Comparison of ENCODE assay signal across 16 mouse cellular contexts in genomic region chr4:46904129-46904528, GRCm38 (mm10).
DNase-seq lines count a peak whose midpoint lies in the region; ATAC-seq and TF ChIP-seq lines count a peak whose summit lies in the region.
"Had no signal": no experiment of that assay in that cellular context is flagged by ENCODE, and none has a peak within 500 bp of the region (broad histone marks: within the 10 kb centered on the region; RNA-seq: fewer than 3 reads in every experiment).

No protein-coding gene starts in this region.

- no peak overlapping the region for H3K27ac ChIP-seq in intestine, embryonic 14.5 days (ENCODE audit: low read depth)
- no peak overlapping the region for H3K27ac ChIP-seq in intestine, postnatal 0 days (ENCODE audit: low read depth, low read length)
- H3K27ac ChIP-seq in intestine, embryonic 15.5 days: no peak overlapping the region
- peak overlapping the region; percentile 57 for H3K27ac ChIP-seq in liver, embryonic 13.5 days
- 0 out of 2 replicates have a peak overlapping the region, but pooled peaks have one; percentile 12 for H3K27ac ChIP-seq in midbrain, postnatal 0 days (ENCODE audit: low read depth, low read length)
- H3K27ac ChIP-seq: embryonic facial prominence, embryonic 10.5 days; heart, embryonic 10.5 days; kidney, postnatal 0 days; limb, embryonic 15.5 days; stomach, embryonic 15.5 days had no signal

- TF ChIP-seq CTCF in intestine, postnatal 0 days (IDR thresholded peaks at IDR 0.05; ENCODE audit: low read depth): no peak
- TF ChIP-seq CTCF in midbrain, postnatal 0 days (IDR thresholded peaks at IDR 0.05): no peak

- no peak overlapping the region for H3K9ac ChIP-seq in intestine, embryonic 14.5 days (ENCODE audit: low read length)
- no peak overlapping the region for H3K9ac ChIP-seq in intestine, postnatal 0 days (ENCODE audit: low read depth, low read length)
- no peak overlapping the region for H3K9ac ChIP-seq in intestine, embryonic 15.5 days
- H3K9ac ChIP-seq in liver, embryonic 13.5 days: no peak overlapping the region
- no peak overlapping the region for H3K9ac ChIP-seq in midbrain, postnatal 0 days (replicated peaks; ENCODE audit: low read length, poor library complexity, severe bottlenecking)
- H3K9ac ChIP-seq: forebrain, postnatal 0 days; limb, embryonic 15.5 days; stomach, embryonic 15.5 days had no signal

- peaks cover 4% of the 10 kb centered on the region for H3K9me3 ChIP-seq in intestine, embryonic 14.5 days (ENCODE audit: control insufficient read depth, low read length)
- H3K9me3 ChIP-seq in intestine, postnatal 0 days (ENCODE audit: control insufficient read depth): no peaks in the 10 kb centered on the region
- no peaks in the 10 kb centered on the region for H3K9me3 ChIP-seq in intestine, embryonic 15.5 days
- no peaks in the 10 kb centered on the region for H3K9me3 ChIP-seq in liver, embryonic 13.5 days (replicated peaks)
- no peaks in the 10 kb centered on the region for H3K9me3 ChIP-seq in midbrain, postnatal 0 days (ENCODE audit: low read length)
- H3K9me3 ChIP-seq: limb, embryonic 15.5 days; stomach, embryonic 15.5 days had no signal

- H3K27me3 ChIP-seq in intestine, embryonic 14.5 days (replicated peaks; ENCODE audit: control insufficient read depth, insufficient read depth, low read length): no peaks in the 10 kb centered on the region
- H3K27me3 ChIP-seq in intestine, postnatal 0 days (replicated peaks; ENCODE audit: control insufficient read depth, insufficient read depth, low read length): no peaks in the 10 kb centered on the region
- H3K27me3 ChIP-seq in intestine, embryonic 15.5 days (replicated peaks): no peaks in the 10 kb centered on the region
- H3K27me3 ChIP-seq in liver, embryonic 13.5 days: no peaks in the 10 kb centered on the region; the same call in 1 of the 2 replicates
- H3K27me3 ChIP-seq in midbrain, postnatal 0 days (ENCODE audit: insufficient read depth, low read length): no peaks in the 10 kb centered on the region
- H3K27me3 ChIP-seq: limb, embryonic 15.5 days; stomach, embryonic 15.5 days had no signal

- WGBS in intestine, embryonic 14.5 days: 41% methylated on average over 12 of the region's 12 CpGs
- 15% methylated on average over 12 of the region's 12 CpGs for WGBS in intestine, postnatal 0 days
- 29% methylated on average over 12 of the region's 12 CpGs for WGBS in intestine, embryonic 15.5 days
- WGBS in liver, embryonic 13.5 days (ENCODE audit: insufficient replicate concordance): 23% methylated on average over 12 of the region's 12 CpGs
- WGBS in midbrain, postnatal 0 days: 78% methylated on average over 12 of the region's 12 CpGs

- H3K4me1 ChIP-seq in intestine, embryonic 14.5 days (replicated peaks; ENCODE audit: control insufficient read depth, insufficient read depth, low read length): no peaks in the 10 kb centered on the region
- no peaks in the 10 kb centered on the region for H3K4me1 ChIP-seq in intestine, postnatal 0 days (replicated peaks; ENCODE audit: control insufficient read depth, insufficient read depth, low read length)
- H3K4me1 ChIP-seq in intestine, embryonic 15.5 days (replicated peaks): no peaks in the 10 kb centered on the region; the same call in 1 of the 2 replicates
- H3K4me1 ChIP-seq in liver, embryonic 13.5 days (replicated peaks): peaks cover 56% of the 10 kb centered on the region
- no peaks in the 10 kb centered on the region; the same call in 1 of the 2 replicates for H3K4me1 ChIP-seq in midbrain, postnatal 0 days (ENCODE audit: insufficient read depth, low read length)
- H3K4me1 ChIP-seq: embryonic facial prominence, embryonic 10.5 days; stomach, embryonic 15.5 days had no signal

- no peak for ATAC-seq in intestine, embryonic 14.5 days (replicated peaks; ENCODE audit: low FRiP score, low TSS enrichment, low read depth)
- no peak for ATAC-seq in intestine, postnatal 0 days
- ATAC-seq in intestine, embryonic 15.5 days: peak; percentile 77
- ATAC-seq in liver, embryonic 13.5 days (ENCODE audit: low read depth): peak; percentile 86
- no peak for ATAC-seq in midbrain, postnatal 0 days (ENCODE audit: low FRiP score)
- ATAC-seq in activated CD4-positive, CD25-positive, alpha-beta regulatory T cell, adult 4 months: no peak
- ATAC-seq: forebrain, postnatal 0 days had no signal

- no peak overlapping the region for H3K4me3 ChIP-seq in intestine, embryonic 14.5 days (ENCODE audit: low read depth, low read length)
- H3K4me3 ChIP-seq in intestine, postnatal 0 days (ENCODE audit: low read depth, low read length): no peak overlapping the region
- no peak overlapping the region for H3K4me3 ChIP-seq in intestine, embryonic 15.5 days (replicated peaks)
- H3K4me3 ChIP-seq in liver, embryonic 13.5 days (replicated peaks): no peak overlapping the region
- no peak overlapping the region for H3K4me3 ChIP-seq in midbrain, postnatal 0 days (ENCODE audit: low read depth, low read length)
- H3K4me3 ChIP-seq: embryonic facial prominence, embryonic 10.5 days; erythroblast, embryonic 14.5 days; heart, embryonic 10.5 days; limb, embryonic 15.5 days; stomach, embryonic 15.5 days had no signal

- no peaks in the 10 kb centered on the region for H3K36me3 ChIP-seq in intestine, embryonic 14.5 days (ENCODE audit: control insufficient read depth, insufficient read depth, low read length)
- no peaks in the 10 kb centered on the region for H3K36me3 ChIP-seq in intestine, postnatal 0 days (ENCODE audit: control insufficient read depth, insufficient read depth)
- no peaks in the 10 kb centered on the region for H3K36me3 ChIP-seq in intestine, embryonic 15.5 days
- H3K36me3 ChIP-seq in liver, embryonic 13.5 days: no peaks in the 10 kb centered on the region
- no peaks in the 10 kb centered on the region for H3K36me3 ChIP-seq in midbrain, postnatal 0 days (ENCODE audit: insufficient read depth, low read length)
- H3K36me3 ChIP-seq: embryonic facial prominence, embryonic 10.5 days; heart, embryonic 10.5 days; limb, embryonic 15.5 days; stomach, embryonic 15.5 days had no signal

- H3K4me2 ChIP-seq in intestine, embryonic 14.5 days (ENCODE audit: low read length): no peak overlapping the region
- no peak overlapping the region for H3K4me2 ChIP-seq in intestine, postnatal 0 days (replicated peaks; ENCODE audit: low read depth)
- no peak overlapping the region for H3K4me2 ChIP-seq in intestine, embryonic 15.5 days (replicated peaks)
- peak overlapping the region; percentile 47 for H3K4me2 ChIP-seq in liver, embryonic 13.5 days
- H3K4me2 ChIP-seq in midbrain, postnatal 0 days (ENCODE audit: low read depth, low read length, poor library complexity, severe bottlenecking): no peak overlapping the region
- H3K4me2 ChIP-seq: limb, embryonic 15.5 days; stomach, embryonic 15.5 days had no signal

- DNase-seq in intestine, embryonic 14.5 days (ENCODE audit: low spot score): peak; percentile 58
- peak; percentile 20 for DNase-seq in liver, embryonic 13.5 days
- no peak for DNase-seq in midbrain, postnatal 0 days (ENCODE audit: low spot score)
- no peak for DNase-seq in urinary bladder, postnatal 4 days (ENCODE audit: low spot score in 2 of 2)
- DNase-seq: adrenal gland, postnatal 14 days; cerebellum, postnatal 36 days; forebrain, postnatal 0 days had no signal

Comparison
In these comparisons a context has a peak if more than half of its experiments do, and no peak if none do; other contexts are left out.
1. ATAC-seq: peak in intestine, embryonic 15.5 days (single experiment) and liver, embryonic 13.5 days (single experiment); none in intestine, embryonic 14.5 days (single experiment), intestine, postnatal 0 days (single experiment), midbrain, postnatal 0 days (single experiment) and activated CD4-positive, CD25-positive, alpha-beta regulatory T cell, adult 4 months (single experiment).
2. DNase-seq: peak in intestine, embryonic 14.5 days (single experiment) and liver, embryonic 13.5 days (single experiment); none in midbrain, postnatal 0 days (single experiment) and urinary bladder, postnatal 4 days (0 of 2).
3. H3K27ac ChIP-seq: peak in liver, embryonic 13.5 days (single experiment) and midbrain, postnatal 0 days (single experiment); none in intestine, embryonic 14.5 days (single experiment), intestine, postnatal 0 days (single experiment) and intestine, embryonic 15.5 days (single experiment).